Mouse (Mus musculus) heart, adult 2 months (tissue): ENCODE results near the gene Hist1h1e.

ENCODE experiments used
- CTCF ChIP-seq: fragments of 200-600 bp; IDR thresholded peaks from 2 replicates; pipeline ENCODE4 v1.8.1; 2022; ENCODE audit warnings: antibody characterized with exemption, mild to moderate bottlenecking, moderate library complexity
- EP300 ChIP-seq: fragments of 200-500 bp; IDR thresholded peaks from 2 replicates; pipeline ENCODE4 v1.6.1; 2011; ENCODE audit warnings: low read depth, low read length, control low read depth; ENCODE audit not compliant: insufficient read depth
- POLR2A ChIP-seq: fragments of 200-500 bp; IDR thresholded peaks from 2 replicates; pipeline ENCODE4 v1.6.1; 2011; ENCODE audit warnings: mild to moderate bottlenecking, low read depth, low read length, control low read depth; ENCODE audit not compliant: insufficient read depth

DNA sequence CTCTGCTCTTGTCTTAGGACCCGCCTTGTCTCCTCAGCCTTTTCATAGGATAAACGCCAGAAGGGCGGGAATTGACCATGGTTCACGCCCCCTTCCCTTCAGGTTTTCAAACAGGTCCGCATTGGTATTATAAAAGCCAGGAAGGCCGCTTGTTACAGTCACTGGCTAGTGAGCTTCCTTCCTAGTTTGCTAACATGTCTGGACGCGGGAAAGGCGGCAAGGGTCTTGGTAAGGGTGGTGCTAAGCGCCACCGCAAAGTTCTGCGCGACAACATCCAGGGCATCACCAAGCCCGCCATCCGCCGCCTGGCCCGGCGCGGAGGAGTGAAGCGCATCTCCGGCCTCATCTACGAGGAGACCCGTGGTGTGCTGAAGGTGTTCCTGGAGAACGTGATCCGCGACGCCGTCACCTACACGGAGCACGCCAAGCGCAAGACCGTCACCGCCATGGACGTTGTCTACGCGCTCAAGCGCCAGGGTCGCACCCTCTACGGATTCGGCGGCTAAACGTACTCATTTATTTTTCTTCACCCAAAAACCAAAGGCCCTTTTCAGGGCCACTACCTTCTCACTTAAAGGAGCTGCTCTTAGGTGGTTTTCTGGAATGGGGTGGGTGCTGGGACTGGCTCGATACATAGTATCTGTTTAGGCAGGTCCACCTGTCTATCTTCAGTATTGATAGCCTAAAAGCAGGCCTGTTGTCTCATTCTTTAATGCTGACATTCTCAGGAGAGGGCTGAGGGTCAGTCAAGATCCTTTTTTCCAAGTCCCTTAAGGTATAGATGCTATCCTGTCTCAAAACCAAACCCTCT lies 40.7 kb downstream of the Hist1h1e start, which contains the start of gene Hist1h4d:
- TF ChIP-seq CTCF (no peak), POLR2A (peak; percentile 100), EP300 (peak; percentile 97)
